Mouse (Mus musculus) lung, embryonic 14.5 days (tissue): ENCODE results near the gene Klhdc2. TPM values are rescaled to one million over a fixed set of nuclear protein-coding genes. Genes with fewer than 3 reads are reported as not detected.

Experiments
- ATAC-seq: fragments of 200-750 bp; cut with Nextera tagmentation; 2 replicates; pipeline ENCODE4 v1.8.0; 2017; ENCODE audit warnings: mild to moderate bottlenecking, moderate TSS enrichment, moderate library complexity; ENCODE audit not compliant: insufficient read depth
- DNase-seq: peaks from one replicate; pipeline ENCODE4 v3.0.0-alpha.2; 2015
- H3K27ac ChIP-seq: fragments of 300-500 bp; sonication (generic); 2 replicates; pipeline ENCODE4 v1.5.1; 2014; ENCODE audit warnings: low read depth, mild to moderate bottlenecking, moderate library complexity
- H3K27me3 ChIP-seq: fragments of 300-500 bp; sonication (generic); 2 replicates; pipeline ENCODE4 v1.6.1; 2014; ENCODE audit warnings: low read length, control low read depth; ENCODE audit not compliant: insufficient read depth
- H3K36me3 ChIP-seq: fragments of 300-500 bp; sonication (generic); 2 replicates; pipeline ENCODE4 v1.6.1; 2014; ENCODE audit warnings: control low read depth; ENCODE audit not compliant: insufficient read depth
- H3K4me1 ChIP-seq: fragments of 300-500 bp; sonication (generic); 2 replicates; pipeline ENCODE4 v1.6.1; 2014; ENCODE audit warnings: antibody characterized with exemption, control low read depth; ENCODE audit not compliant: insufficient read depth
- H3K4me2 ChIP-seq: fragments of 300-500 bp; sonication (generic); 2 replicates; pipeline ENCODE4 v1.6.1; 2014; ENCODE audit warnings: mild to moderate bottlenecking
- H3K4me3 ChIP-seq: fragments of 300-500 bp; sonication (generic); 2 replicates; pipeline ENCODE4 v1.5.1; 2014; ENCODE audit warnings: low read depth, low read length
- H3K9ac ChIP-seq: fragments of 300-500 bp; sonication (generic); 2 replicates; pipeline ENCODE4 v1.6.1; 2014
- H3K9me3 ChIP-seq: fragments of 300-500 bp; sonication (generic); 2 replicates; pipeline ENCODE4 v1.6.1; 2016; ENCODE audit warnings: low read depth, low read length, control low read depth
- CTCF ChIP-seq: IDR thresholded peaks from 2 replicates; pipeline ENCODE4 v1.5.1; 2016; ENCODE audit warnings: antibody characterized with exemption, low read depth
- WGBS: fragments of 180-500 bp; shearing (Covaris S2); extraction: QIAGEN DNeasy Blood & Tissue Kit; methylation state at CpG from one replicate; pipeline ENCODE4 v1.1.7; 2014; 5-methylcytosine and 5-hydroxymethylcytosine counted together
- polyA plus RNA-seq: library from polyadenylated mRNA; unstranded; fragments of >200 nt; fragmentation: Nextera tagmentation; extraction: Ambion mirVana; gene quantifications from 2 replicates; pipeline ENCODE4 v1.2.1, GENCODE M21; 2014

The Klhdc2 gene
- polyA plus RNA-seq, 1 experiment from 2014 or later, result 141 TPM

DNA sequence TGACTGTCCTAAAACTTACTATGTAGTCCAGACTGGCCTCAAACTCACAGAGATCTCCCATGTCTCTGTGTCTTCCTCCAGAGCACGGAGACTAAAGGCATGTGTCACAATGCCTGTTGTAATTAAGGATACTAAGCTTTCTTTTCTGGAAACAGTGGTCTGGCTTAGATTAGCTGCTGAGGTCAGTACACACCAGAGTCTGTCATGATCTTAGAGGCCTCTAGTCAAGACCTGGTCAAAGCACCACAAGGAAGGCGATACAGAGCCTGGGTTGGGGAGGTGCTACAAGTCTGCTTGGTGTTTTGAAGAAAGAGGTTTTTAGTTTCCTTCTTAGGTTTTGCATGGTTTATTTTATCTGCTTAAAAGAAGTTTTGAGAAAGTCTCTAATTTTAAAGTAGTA lies 3.9 kb downstream of the Klhdc2 start:
- 96% methylated on average over 2 of the region's 2 CpGs for WGBS
- H3K36me3 ChIP-seq, result peaks cover 46% of the 10 kb centered on the region
- ATAC-seq, result no peak

DNA sequence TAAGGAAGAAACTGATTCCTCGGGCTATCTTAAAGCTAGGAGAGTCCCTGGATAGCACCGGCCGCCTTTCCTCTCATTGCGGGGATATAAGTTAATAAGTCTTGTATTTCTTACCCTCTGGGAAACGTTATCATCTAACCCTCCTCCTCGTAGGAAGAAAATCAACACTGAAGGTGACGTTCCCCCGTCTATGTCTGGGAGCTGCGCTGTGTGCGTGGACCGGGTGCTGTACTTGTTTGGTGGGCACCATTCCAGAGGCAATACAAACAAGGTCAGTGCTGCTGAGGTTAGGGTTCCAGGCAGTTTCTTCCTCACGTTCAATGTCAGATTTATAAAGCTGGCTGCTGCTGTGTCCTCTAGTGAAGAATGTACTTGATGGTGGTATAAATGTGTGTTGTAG lies 5.7 kb downstream of the Klhdc2 start:
- ATAC-seq, result no peak
- no peaks in the 10 kb centered on the region for H3K9me3 ChIP-seq
- no peaks in the 10 kb centered on the region for H3K27me3 ChIP-seq
- H3K4me1 ChIP-seq, result peaks cover 3% of the 10 kb centered on the region; the same call in 1 of the 2 replicates
- H3K4me2 ChIP-seq, result no peak overlapping the region
- TF ChIP-seq CTCF, result no peak
- WGBS, result 89% methylated on average over 12 of the region's 12 CpGs
- no peak overlapping the region for H3K9ac ChIP-seq
- H3K36me3 ChIP-seq, result peaks cover 64% of the 10 kb centered on the region
- DNase-seq, result no peak
- no peak overlapping the region for H3K27ac ChIP-seq
- H3K4me3 ChIP-seq, result no peak overlapping the region

More for the DNA sequence above, 3.9 kb downstream of the Klhdc2 start:
- H3K9me3 ChIP-seq, result no peaks in the 10 kb centered on the region
- H3K27me3 ChIP-seq, result no peaks in the 10 kb centered on the region
- no peak overlapping the region for H3K27ac ChIP-seq
- H3K4me3 ChIP-seq, result no peak overlapping the region
- no peak overlapping the region for H3K9ac ChIP-seq
- DNase-seq, result no peak
- H3K4me2 ChIP-seq, result no peak overlapping the region
- TF ChIP-seq CTCF, result no peak
- H3K4me1 ChIP-seq, result peaks cover 3% of the 10 kb centered on the region; the same call in 1 of the 2 replicates

- Histone ChIP-seq H3K4me1 (no peaks in the 10 kb centered on the region), H3K27me3 (no peaks in the 10 kb centered on the region), H3K36me3 (peaks cover 83% of the 10 kb centered on the region), H3K27ac (no peak overlapping the region), H3K4me3 (no peak overlapping the region), H3K9ac (no peak overlapping the region), H3K4me2 (no peak overlapping the region), H3K9me3 (no peaks in the 10 kb centered on the region)
- WGBS, result 89% methylated on average over 2 of the region's 2 CpGs
- no peak for DNase-seq
- no peak for ATAC-seq
- no peak for TF ChIP-seq CTCF
These were observed 7.6 kb downstream of the Klhdc2 start for GRCm38 (mm10) chr12:69304051-69304450.

DNA sequence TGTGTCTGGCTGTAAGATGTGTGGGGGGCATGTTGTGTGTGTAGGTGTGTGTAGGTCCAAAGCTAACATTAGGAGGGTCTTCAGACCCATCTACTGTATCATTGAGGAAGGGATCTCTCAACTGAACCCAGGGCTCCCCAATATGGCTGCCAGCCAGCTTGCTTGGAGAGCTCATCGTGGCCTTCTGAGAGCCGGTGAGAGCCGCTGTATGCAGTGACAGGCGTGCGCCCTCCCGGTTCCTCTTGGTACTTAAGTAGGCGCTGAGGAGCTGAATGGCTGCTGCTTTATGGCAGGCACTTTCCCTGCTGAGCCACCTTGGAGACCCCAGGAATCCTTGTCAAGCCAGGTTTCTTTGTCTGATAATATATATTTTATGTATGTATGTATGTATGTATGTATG lies 9.9 kb downstream of the Klhdc2 start:
- no peaks in the 10 kb centered on the region for H3K27me3 ChIP-seq
- DNase-seq (no peak), ATAC-seq (no peak)
- no peak overlapping the region for H3K4me2 ChIP-seq
- WGBS, result 93% methylated on average over 7 of the region's 7 CpGs
- no peak overlapping the region for H3K27ac ChIP-seq
- H3K4me1 ChIP-seq, result no peaks in the 10 kb centered on the region
- H3K9ac ChIP-seq, result no peak overlapping the region
- no peak for TF ChIP-seq CTCF
- peaks cover 96% of the 10 kb centered on the region for H3K36me3 ChIP-seq
- no peaks in the 10 kb centered on the region for H3K9me3 ChIP-seq
- no peak overlapping the region for H3K4me3 ChIP-seq

- H3K4me2 ChIP-seq, result no peak overlapping the region
- no peaks in the 10 kb centered on the region for H3K27me3 ChIP-seq
- H3K36me3 ChIP-seq, result peaks cover 94% of the 10 kb centered on the region
- TF ChIP-seq CTCF, result no peak
- no peak overlapping the region for H3K27ac ChIP-seq
- ATAC-seq, result no peak; the same call in 1 of the 2 replicates
- H3K9ac ChIP-seq, result no peak overlapping the region
- WGBS, result 91% methylated on average over 4 of the region's 4 CpGs
- H3K4me1 ChIP-seq, result no peaks in the 10 kb centered on the region
- no peak for DNase-seq
- no peak overlapping the region for H3K4me3 ChIP-seq
- no peaks in the 10 kb centered on the region for H3K9me3 ChIP-seq
These were observed 13.2 kb downstream of the Klhdc2 start for GRCm38 (mm10) chr12:69309659-69310058.

DNA sequence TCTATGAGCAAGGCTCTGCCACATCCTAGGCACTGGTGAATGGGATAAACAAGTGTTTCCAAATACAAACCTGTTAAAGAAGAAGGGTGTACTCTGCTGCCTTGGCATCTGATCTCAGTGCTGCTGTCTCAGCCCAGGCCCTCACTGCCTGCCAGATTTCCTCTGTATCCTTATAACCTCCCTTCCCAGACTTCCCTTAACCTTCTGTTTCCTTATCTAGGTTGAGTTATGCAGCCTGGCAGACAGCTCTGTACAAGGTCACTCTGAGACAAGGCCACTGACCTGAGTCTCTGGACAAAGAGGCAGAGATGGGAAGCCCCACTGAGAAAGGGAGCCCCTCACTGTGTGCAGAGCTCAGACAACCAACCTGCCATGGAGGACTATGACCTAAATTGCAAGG lies 21.9 kb downstream of the Klhdc2 start:
- Histone ChIP-seq H3K4me3 (no peak overlapping the region), H3K36me3 (peaks cover 82% of the 10 kb centered on the region), H3K4me1 (no peaks in the 10 kb centered on the region), H3K9me3 (no peaks in the 10 kb centered on the region), H3K4me2 (no peak overlapping the region), H3K27ac (no peak overlapping the region), H3K27me3 (no peaks in the 10 kb centered on the region), H3K9ac (no peak overlapping the region)
- no peak for DNase-seq
- no peak for TF ChIP-seq CTCF
- ATAC-seq, result no peak

- Histone ChIP-seq H3K4me2 (no peak overlapping the region), H3K4me3 (no peak overlapping the region), H3K27ac (no peak overlapping the region), H3K36me3 (peaks cover 81% of the 10 kb centered on the region), H3K27me3 (no peaks in the 10 kb centered on the region), H3K4me1 (no peaks in the 10 kb centered on the region), H3K9me3 (no peaks in the 10 kb centered on the region), H3K9ac (no peak overlapping the region)
- DNase-seq (no peak), ATAC-seq (no peak)
- TF ChIP-seq CTCF, result no peak
- WGBS, result 93% methylated on average over 3 of the region's 3 CpGs
These were observed 34.7 kb downstream of the Klhdc2 start for GRCm38 (mm10) chr12:69331187-69331586.

GRCm38 (mm10) chr12:69332147-69332546 lies 35.7 kb downstream of the Klhdc2 start:
- no peaks in the 10 kb centered on the region for H3K9me3 ChIP-seq
- no peak overlapping the region for H3K9ac ChIP-seq
- no peak overlapping the region for H3K4me2 ChIP-seq
- no peak for DNase-seq
- H3K27me3 ChIP-seq, result no peaks in the 10 kb centered on the region
- ATAC-seq, result no peak
- H3K4me3 ChIP-seq, result no peak overlapping the region
- H3K27ac ChIP-seq, result no peak overlapping the region
- peaks cover 80% of the 10 kb centered on the region for H3K36me3 ChIP-seq
- no peaks in the 10 kb centered on the region for H3K4me1 ChIP-seq
- no peak for TF ChIP-seq CTCF
- 83% methylated on average over 1 of the region's 1 CpGs for WGBS
